Mouse (Mus musculus) left cerebral cortex, postnatal 36 days (tissue): ENCODE measurements at regions not wholly inside any gene's neighbourhood (a gene's known extent, or its start where the extent isn't known, plus 50 kb on each side); places are given as distances from the start of the nearest gene placed in this dataset.

Experiments
- DNase-seq, 2 experiments: peaks; one replicate each; pipeline ENCODE4 v3.0.0; 2021 to 2022; ENCODE audit warnings: low spot score in 2 of 2, mixed read lengths in 1 of 2
- intact Hi-C: fragments of 180-260 bp; cut with DNase I; formaldehyde crosslinking; loops from one replicate; pipeline ENCODE4 v1.15.1; 2025

DNA sequence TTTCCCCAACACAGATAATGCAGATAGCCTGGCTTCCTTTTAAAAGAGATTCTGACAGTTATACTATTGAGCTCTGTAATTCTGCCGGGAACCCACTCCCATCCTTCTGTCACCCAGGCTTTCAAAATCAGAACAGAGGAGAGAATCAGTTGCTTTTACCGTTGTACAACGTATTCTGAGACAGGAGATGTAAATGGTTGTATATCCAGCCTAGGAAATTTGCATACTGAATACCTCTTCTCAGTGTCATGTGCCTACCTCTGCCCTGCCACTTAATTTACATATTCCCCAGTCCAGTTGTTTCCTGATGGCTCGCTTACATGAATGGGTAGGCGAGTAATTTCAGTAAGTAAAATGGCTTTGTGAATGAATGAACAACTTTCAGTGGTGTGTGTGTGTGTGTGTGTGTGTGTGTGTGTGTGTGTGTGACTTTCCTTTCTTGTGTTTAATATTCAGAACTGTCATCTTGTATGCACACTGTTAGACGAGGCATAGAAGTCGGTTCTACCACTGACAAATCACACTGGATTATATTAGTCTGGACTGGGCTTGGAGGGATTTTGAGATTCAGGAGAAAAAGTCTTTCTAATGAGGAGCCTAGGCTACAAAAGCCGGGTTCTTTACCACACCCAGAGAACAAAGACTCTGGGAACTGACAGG, 282.2 kb upstream of the Cdh6 start:
- DNase-seq, result no peak
- intact Hi-C loops, result no loop called here

DNA sequence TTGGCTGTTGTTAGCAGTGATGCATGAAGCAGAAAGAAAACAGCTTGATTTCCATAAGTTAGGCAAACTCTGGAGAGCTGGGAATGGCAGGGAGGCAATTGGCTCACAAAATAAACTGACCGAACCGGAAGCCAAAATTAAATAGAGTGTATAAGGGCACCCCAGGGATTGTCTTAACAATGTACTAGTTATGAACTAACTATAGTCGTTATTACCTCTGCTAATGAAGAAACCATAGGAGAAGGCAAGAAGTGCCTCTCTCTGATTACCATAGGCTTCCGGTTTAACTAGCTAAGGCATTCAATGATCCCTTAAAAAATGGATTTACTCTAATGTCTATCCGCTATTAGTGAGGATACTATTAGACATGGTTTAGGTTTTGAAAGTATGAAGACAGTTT, 276.9 kb upstream of the Cdh6 start:
- intact Hi-C loops, result no loop called here
- no peak for DNase-seq

DNA sequence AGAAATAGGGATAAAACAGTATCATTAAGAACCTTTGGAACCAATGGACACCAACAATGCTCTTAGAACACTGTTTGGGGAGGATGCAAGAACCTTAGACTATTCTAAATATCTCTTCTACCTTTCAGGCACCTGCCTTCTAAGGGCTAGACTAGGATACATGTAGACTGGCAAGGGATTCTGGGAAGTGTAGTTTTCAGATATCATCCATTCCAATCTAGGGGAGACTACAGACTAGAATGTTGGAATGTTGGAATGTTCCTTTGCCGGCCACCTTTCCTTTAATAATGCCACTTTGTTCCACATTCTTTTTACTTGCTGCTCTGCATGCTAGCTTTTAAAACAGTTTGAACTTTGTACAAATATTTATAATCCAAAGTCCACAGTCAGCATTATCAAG, 261.1 kb upstream of the Cdh6 start:
- no peak for DNase-seq

DNA sequence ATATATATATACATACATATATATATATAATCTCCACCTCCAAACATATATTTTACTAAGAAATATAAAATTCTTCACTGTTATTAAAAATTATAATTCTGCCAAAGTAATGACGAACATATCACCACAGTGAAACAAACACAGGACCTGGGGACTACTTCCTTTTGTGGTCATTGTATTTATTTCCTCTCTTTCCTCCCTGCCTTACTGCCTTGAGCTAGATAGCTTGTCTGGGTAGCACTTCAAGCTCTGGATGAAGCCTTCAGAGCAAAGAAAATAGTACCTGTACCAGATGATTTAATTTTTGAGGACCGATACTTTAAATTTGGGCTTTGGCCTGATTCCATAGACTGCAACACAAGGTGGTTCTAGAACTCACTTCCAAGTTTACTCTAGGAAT, 259.5 kb upstream of the Cdh6 start:
- no peak for DNase-seq

More for the DNA sequence above, 261.1 kb upstream of the Cdh6 start:
- intact Hi-C loops, result no loop called here

DNA sequence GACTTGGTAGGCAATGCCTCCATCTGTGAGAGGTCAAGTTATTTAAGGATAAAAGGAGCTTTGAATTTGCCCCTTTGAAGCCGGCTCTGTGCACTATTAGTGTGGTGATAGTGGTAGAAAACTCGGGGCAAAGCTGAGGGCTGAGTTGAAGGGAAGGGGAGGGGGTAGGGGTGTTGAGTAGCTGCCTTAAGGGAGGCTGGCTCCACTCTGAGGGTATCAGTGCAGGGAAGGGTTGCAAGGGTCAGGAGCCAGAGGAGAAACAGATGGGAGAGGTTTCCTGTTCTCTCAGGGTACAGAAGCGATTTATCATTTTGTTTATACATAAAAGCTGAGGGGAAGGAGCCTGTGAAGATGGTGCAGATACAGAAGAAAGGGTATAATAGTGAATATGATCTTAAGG, 246.1 kb upstream of the Cdh6 start:
- intact Hi-C loops, result no loop called here
- DNase-seq, result no peak

More for the DNA sequence above, 259.5 kb upstream of the Cdh6 start:
- intact Hi-C loops, result no loop called here

DNA sequence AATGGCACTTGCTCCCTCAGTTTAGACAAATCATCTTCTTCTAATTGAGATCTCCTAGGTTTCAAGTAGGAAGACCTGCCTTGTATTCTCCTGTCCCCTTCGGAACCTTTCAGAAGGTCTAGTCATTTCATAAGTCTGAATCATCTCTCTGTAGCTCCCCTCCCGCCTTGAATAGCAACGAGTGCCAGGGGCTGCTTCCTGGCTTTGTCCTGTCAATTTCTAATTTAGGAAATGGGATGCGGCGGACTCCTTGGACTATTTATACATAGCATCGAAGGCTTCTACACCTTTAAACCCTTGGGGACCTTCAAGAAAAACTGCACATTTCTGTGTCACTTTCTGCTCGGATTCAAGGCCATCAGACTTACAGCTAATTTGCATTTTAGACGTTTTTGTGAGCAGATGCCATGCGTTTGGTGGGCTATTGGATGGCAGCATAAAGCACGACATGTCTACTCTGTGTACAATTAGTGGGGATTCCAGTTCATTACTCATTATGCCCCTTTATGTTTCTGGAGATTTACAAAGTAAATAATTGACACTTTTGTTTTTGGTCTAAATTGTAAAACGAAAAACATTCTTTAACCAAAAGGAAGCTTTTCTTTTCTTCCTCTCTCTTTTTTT, 236.7 kb upstream of the Cdh6 start:
- intact Hi-C loops, result no loop called here

DNA sequence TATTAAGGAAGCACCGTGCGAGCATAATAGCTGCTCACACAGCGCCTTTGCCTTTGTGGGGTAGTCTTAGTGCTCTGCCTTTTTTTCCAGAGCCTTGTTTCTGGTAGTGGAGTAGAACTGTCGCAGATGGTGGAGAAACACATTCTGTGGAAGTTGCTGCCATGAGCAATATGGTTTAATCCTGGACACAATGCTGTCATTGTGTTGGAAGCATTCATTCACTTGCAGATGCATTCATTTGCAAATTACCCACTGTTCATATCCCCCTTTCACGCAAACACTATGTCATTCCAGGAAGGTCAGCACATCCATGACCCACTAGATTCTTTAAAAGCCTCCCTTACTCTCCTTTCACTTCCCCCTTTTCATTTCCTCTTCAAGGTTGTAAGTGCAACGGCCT, 219.7 kb upstream of the Cdh6 start:
- DNase-seq, result no peak
- intact Hi-C loops, result no loop called here

More for the DNA sequence above, 236.7 kb upstream of the Cdh6 start:
- DNase-seq, result no peak

DNA sequence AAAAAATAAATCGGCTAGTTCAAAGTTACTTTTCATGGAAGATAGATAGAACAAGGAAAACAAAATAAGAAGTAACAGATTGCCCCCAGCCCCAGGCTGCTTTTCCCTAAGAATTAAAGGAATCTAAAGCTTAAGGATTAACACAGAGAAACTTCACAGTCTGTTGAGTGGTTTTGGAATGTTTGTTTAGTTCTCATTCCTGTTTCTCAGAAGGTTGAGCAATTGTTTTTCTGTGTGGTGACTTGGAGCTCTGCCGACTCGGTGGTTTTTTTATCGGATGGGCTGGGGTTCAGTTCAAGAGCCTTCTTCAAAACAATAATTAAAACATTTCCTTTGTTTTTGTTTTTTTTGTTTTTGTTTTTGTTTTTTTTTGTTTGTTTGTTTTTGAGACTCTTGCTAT, 217.9 kb upstream of the Cdh6 start:
- DNase-seq, result no peak
- intact Hi-C loops, result no loop called here

DNA sequence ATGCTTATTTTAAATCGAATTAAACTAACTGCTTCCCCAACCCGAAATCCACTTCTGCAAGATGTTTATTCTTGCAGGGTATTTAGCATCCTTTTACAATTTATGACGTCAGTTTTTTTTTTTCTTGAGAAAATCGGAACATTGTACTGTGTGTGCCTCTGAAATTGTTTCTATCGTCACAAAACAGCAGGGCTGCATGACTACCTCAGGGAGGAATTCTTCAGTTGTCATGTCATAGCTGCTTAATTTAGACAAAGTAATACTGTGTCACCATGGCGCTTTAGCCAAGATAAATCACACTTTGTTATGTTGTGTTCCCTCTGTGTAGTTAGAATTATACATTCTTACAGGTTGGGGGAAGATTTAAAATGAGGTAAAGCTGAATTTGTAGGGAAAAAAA, 211.3 kb upstream of the Cdh6 start:
- no peak for DNase-seq
- intact Hi-C loops, result no loop called here

DNA sequence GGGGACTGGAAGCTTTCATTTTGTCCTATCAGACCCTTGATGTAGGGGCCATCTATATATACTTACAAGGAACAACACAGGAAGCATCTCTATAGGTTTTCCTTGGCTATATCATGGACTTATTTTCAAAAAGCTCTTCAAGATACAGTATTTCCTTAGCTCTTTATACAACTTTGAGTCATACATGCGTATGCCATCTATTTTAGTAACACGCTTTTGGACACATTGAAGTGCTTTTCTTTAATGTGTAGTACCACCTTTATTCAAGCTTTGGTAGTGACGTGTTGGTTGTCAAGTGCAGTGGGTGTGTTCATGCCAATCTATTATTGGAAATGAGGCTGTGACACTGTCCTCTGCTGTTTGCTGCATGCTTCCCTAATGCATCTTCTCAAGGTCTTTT, 202.1 kb upstream of the Cdh6 start:
- intact Hi-C loops, result no loop called here

DNA sequence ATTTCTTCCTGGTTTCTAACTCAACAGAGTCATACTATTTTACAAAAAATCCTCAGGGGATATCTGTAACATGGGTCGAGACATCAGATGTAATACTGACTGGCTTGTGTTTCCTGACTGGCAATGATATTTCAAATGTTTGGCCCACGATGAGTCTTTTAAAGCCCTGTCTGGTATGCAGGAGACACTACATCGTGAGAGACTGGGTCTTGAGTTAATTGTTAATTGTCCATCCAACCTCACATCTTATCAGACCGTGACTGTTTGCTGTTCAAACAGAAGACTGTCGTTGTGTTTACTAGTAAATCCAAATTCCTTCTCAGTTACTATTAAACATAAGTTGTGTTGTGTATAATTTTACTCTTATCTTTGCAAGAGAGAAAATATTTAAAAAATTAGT, 195.3 kb upstream of the Cdh6 start:
- DNase-seq, result no peak
- intact Hi-C loops, result no loop called here

More for the DNA sequence above, 202.1 kb upstream of the Cdh6 start:
- DNase-seq, result no peak

DNA sequence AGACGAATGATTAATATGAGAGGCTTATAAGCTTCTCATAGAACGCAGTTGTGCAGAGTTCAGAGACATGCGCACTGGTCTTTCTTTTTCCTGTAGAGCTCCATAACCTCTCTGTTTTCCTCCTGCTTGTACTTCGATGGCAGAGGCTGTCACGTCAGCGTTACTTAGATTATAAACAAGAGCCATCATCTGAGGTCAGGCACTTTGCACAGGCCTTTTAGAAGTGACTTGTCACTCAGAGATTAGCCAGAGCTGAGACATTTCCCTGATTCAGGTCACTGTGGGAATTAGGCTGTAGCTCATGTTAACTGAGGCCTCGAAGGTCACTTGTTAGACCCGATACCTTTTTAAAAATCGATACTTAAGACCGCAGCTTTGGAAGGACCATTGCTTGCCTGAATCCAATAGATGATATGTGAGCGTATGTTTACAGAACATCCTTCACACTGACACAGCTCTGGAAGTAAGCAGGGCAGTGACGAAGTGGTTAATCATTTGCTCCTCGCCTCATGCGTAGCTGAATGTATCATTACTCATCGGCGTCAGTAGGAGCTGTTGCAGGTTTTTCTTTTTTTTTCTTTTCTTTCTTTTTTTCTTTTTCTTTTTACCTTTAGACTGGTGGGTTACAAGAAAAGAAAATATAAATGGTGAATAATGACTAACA, 193.9 kb upstream of the Cdh6 start:
- no peak for DNase-seq
- intact Hi-C loops, result no loop called here

DNA sequence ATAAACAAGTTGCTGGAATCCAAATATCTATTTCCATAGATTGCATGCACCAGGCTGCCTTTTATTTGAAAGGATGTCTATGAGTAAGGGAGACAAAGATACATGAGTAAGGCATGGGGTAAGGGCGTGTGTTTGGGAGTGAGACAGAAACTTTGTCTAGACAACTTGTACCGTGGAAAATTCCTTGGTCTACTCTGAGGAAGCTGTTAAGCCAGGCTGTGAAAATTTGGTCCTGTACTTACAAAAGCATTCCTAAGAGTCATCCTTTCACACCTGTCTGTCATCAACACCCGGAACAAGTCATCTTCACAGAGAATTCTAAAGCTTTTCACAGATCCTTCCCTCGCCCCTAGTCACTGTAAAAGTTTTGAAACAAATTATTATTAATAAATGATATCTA, 193.1 kb upstream of the Cdh6 start:
- intact Hi-C loops, result no loop called here
- DNase-seq, result no peak

DNA sequence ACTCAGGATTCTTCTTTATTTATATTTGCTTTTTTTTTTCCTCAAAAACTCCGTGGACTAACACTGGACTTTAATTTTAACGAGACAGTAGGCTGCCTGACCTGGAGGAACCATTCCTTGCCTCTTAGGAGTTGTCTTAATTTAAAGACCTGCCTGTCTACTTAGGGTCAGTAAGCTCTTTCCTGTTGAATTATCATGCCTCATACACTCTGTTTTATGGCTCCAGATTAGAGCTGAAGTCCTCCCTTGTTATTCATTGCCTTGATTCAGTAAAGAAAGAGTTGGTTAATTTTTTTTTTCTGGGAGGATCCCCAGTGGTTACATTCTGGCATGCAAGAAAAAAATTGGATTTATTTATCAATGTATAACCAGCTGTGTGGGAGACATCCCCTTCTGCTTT, 187.3 kb upstream of the Cdh6 start:
- no peak for DNase-seq
- intact Hi-C loops, result no loop called here

DNA sequence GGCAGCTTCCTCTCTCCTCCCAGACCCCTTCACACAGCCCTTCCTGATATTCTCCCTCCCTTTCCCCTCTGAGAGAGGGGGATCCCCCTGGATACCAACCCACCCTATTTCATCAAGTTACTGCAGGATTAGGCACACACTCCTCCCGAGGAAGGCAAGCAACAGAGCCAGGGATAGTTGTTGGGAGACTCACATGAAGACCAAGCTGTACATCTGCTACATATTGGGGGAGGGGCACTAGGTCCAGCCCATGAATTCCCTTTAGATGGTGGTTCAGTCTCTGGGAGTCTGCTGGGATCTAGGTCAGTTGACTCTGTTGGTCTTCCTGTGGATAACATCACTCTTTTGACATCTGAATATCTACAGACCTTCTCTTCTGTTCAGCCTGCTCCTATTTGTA, 185.6 kb upstream of the Cdh6 start:
- no peak for DNase-seq
- intact Hi-C loops, result no loop called here

DNA sequence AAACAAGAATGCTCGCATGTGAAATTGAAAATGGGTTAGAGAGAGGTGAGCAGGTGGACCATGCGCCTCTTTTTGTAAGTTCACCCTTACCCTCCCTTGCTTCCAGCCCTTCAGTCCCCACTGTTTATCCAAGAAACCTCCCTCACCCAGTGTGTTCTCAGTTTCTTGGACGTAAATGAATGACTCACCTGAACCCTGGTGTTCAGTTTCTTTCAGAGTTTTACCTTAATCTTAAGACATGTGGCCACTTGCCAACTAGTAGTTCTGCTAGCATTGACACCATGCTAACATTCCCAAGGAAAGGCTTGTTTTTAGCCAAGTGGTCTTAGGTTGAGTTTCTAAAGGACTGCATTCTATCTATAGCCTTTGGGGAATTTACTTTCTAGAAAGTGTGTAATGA, 176.8 kb upstream of the Cdh6 start:
- intact Hi-C loops, result no loop called here
- DNase-seq, result no peak

DNA sequence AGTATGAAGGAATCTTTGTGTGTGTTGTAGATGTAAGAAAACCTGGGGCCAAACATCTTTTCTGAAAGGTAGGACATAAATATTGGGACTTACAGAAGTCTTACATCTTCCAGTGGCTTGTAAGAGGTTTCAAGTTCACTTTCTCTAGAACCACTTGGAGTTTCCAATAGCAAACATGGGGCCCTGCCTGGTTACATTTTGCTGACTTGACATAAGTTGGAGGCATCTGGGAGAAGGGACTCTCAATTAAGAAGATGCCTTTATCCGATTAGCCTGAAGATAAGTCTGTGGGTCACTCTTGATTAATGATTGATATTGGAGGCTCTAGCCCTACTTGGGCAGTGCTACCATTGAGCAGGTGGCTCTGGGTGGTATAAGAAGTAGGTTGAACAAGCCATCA, 162.9 kb upstream of the Cdh6 start:
- intact Hi-C loops, result no loop called here
- no peak for DNase-seq

DNA sequence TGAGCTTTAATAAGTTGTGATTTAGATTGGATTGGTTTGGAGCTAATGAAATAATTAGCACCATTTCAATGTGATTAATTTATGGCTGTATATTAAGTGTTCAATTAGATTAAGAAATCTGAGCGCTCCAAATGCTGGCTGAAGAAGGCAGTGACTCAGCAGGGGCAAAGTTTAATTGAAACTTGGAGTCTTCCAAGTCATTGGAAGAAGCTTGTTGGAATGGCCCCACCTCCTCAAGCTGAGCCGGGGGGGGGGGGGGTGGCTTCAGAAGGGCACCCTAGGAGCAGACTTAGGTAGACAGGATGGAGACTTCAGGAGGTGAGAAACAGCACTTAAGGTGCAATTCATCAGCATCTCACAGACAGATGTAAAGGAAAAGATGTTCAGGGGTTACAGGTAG, 151.0 kb upstream of the Cdh6 start:
- DNase-seq, result no peak
- intact Hi-C loops, result no loop called here

DNA sequence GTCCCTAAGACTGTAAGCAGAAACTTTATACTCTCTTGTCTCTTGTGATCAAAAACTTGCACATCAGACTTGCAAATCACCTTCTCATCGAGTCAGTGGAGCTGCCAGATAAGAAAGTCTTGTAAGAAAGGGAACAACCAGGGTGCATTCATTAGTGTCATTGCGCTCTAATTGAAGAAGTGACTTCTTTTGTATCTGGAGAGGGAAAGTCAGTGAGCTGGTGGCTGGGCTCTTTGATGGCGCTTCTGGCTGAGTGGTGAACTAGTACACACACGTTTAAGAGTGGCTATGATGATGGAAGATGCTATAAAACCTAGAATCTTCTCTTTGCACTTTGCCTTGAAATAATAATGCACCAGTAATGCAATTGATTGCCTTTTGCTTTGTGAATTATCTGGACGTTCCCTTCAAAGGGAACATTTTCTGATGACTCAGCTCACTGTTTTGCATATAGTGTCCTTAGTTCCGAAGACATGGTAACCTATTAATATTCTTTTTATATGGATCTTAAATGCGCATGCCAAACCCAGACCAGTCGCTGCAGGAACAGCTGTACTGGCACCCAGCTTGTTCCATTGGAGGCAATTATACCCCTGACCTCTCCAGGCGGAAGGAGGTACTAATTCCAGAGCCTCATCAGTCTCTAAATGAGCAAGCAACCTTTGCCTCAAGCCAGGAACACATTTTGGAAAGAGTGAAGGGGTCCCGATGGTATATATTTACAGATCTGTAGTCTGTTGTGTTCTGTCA, 147.3 kb upstream of the Cdh6 start:
- intact Hi-C loops, result no loop called here
- DNase-seq, result no peak

DNA sequence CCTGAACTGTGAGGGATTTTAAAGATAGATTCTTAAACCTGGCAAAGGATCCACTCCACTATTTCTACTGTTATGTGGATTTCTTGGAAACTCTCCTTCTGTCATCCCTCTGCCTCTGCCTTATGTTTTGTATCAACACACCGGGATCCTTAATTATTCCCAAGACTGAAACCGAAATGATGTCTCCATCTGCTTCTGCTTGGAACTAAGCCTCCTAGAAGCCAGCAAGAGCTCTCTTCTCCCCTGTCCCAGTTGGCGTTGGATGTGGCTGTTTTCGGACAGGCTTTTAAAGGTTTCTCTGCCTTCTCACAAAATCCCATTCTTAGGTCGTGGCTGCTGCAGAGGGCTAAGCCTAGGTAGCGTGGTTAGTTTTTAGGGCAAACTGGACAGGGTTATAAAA, 131.1 kb upstream of the Cdh6 start:
- intact Hi-C loops, result no loop called here
- DNase-seq, result no peak

DNA sequence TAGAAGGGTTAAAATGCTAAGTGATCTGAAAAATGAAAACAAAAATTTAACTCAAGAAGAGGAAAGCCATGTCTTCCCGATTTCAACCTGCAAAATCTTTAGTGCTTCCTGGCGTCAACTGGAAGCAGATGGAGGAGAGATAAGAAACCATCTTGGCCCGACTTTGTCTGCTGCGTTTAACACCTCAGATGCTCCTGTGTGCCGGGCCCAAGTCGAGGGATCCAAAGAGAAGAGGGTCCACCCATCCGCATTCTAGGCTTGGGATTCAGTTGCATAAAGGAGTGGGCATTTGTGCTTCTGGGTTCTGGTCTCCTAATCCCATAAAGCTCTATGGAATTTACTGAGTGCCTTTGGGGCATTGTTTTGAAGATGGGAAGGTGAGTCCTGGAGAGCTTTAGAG, 130.0 kb upstream of the Cdh6 start:
- no peak for DNase-seq
- intact Hi-C loops, result no loop called here
